Mouse (Mus musculus): Measurements from ENCODE around the gene Gm5108. TPM values are rescaled to one million over a fixed set of nuclear protein-coding genes. Genes with fewer than 3 reads are reported as not detected.
A peak's percentile ranks its signal among the peaks of the same experiment; 100 is the strongest.

Gm5108 gene
- total and polyA plus RNA-seq, 2 experiments = not detected

DNA sequence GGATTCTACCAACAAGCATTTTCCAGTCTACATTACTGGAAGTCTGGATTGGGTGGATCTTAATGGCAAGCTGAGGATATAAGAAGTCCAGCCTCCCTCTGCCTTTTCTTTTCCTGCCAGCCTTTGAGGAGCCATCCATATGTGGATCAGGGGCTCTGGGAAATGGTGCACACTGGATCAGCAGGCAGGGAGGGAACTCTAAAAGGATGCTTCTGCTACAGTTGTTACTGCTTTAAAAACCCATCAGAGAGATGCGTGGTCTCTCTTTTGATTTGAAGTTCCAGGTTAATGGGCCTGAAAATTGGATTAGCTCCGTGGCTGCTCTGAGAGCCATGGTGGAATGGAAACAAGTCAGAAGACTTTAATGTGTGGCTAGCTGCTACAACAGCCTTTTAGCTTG is 62.4 kb downstream of the Gm5108 start:
- 64% methylated on average over 2 of the region's 2 CpGs for WGBS
- no peaks in the 10 kb centered on the region for H3K36me3 ChIP-seq (ENCODE audit: control insufficient read depth, insufficient read depth, low read length)
- H3K4me3 ChIP-seq (ENCODE audit: insufficient read depth, low read depth, low read length) = no peak overlapping the region
- TF ChIP-seq CTCF (IDR thresholded peaks at IDR 0.05; ENCODE audit: low read depth, low read length) = no peak
- TF ChIP-seq POLR2A (IDR thresholded peaks at IDR 0.05; ENCODE audit: extremely low read depth, insufficient read depth, low read length) = no peak
- H3K9ac ChIP-seq (ENCODE audit: low read depth, low read length) = no peak overlapping the region
- H3K27me3 ChIP-seq (ENCODE audit: control insufficient read depth, insufficient read depth, low read length) = peaks cover 1% of the 10 kb centered on the region; the same call in 1 of the 2 replicates
- H3K4me1 ChIP-seq (ENCODE audit: control insufficient read depth, insufficient read depth, low read length) = no peaks in the 10 kb centered on the region
- H3K79me2 ChIP-seq (ENCODE audit: control insufficient read depth, insufficient read depth, low read length) = no peaks in the 10 kb centered on the region
- H3K27ac ChIP-seq (replicated peaks; ENCODE audit: insufficient read depth, low read depth, low read length) = no peak overlapping the region
- no peak for DNase-seq (ENCODE audit: extremely low read depth, low read depth, low spot score)

DNA sequence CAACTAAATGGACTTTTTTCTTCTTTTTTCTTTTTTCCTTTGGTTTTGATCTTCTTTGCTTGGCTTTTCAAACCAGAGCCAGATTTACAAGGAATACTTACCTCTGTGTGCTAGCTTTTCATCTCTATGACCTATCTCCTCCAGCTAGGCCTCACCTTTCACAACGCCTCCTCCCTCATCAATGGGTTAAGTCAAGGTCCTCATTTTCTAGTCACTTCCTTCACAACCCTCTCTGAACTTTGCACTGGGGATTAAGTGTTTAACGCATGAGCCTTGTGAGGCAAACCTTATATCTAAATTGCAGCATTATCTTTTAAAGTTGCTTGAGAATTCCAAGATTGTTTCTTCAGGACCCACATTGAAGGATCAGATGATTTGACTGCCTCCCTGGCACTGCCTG is 63.0 kb downstream of the Gm5108 start:
- Histone ChIP-seq H3K4me1 (ENCODE audit: control insufficient read depth, insufficient read depth, low read length) (no peaks in the 10 kb centered on the region), H3K36me3 (ENCODE audit: control insufficient read depth, insufficient read depth, low read length) (no peaks in the 10 kb centered on the region), H3K27me3 (ENCODE audit: control insufficient read depth, insufficient read depth, low read length) (no peaks in the 10 kb centered on the region; the same call in 1 of the 2 replicates), H3K27ac (replicated peaks; ENCODE audit: insufficient read depth, low read depth, low read length) (no peak overlapping the region), H3K79me2 (ENCODE audit: control insufficient read depth, insufficient read depth, low read length) (no peaks in the 10 kb centered on the region), H3K9ac (ENCODE audit: low read depth, low read length) (no peak overlapping the region), H3K4me3 (ENCODE audit: insufficient read depth, low read depth, low read length) (no peak overlapping the region)
- 76% methylated on average over 2 of the region's 2 CpGs for WGBS
- no peak for DNase-seq (ENCODE audit: extremely low read depth, low read depth, low spot score)
- TF ChIP-seq CTCF (IDR thresholded peaks at IDR 0.05; ENCODE audit: low read depth, low read length) = no peak

GRCm38 (mm10) chr5:68007074-68007473 is 65.6 kb downstream of the Gm5108 start:
- H3K79me2 ChIP-seq (ENCODE audit: control insufficient read depth, insufficient read depth, low read length) = no peaks in the 10 kb centered on the region
- no peaks in the 10 kb centered on the region for H3K4me1 ChIP-seq (ENCODE audit: control insufficient read depth, insufficient read depth, low read length)
- no peak overlapping the region for H3K9ac ChIP-seq (ENCODE audit: low read depth, low read length)
- no peak overlapping the region for H3K4me3 ChIP-seq (ENCODE audit: insufficient read depth, low read depth, low read length)
- 75% methylated on average over 4 of the region's 4 CpGs for whole genome bisulfite sequencing
- no peak for TF ChIP-seq POLR2A (IDR thresholded peaks at IDR 0.05; ENCODE audit: extremely low read depth, insufficient read depth, low read length)
- no peak for TF ChIP-seq CTCF (IDR thresholded peaks at IDR 0.05; ENCODE audit: low read depth, low read length)
- no peaks in the 10 kb centered on the region for H3K36me3 ChIP-seq (ENCODE audit: control insufficient read depth, insufficient read depth, low read length)
- no peaks in the 10 kb centered on the region; the same call in 1 of the 2 replicates for H3K27me3 ChIP-seq (ENCODE audit: control insufficient read depth, insufficient read depth, low read length)
- H3K27ac ChIP-seq (replicated peaks; ENCODE audit: insufficient read depth, low read depth, low read length) = no peak overlapping the region
- DNase-seq (ENCODE audit: extremely low read depth, low read depth, low spot score) = no peak

- no peak for TF ChIP-seq CTCF (IDR thresholded peaks at IDR 0.05; ENCODE audit: low read depth, low read length)
- no peak for TF ChIP-seq POLR2A (IDR thresholded peaks at IDR 0.05; ENCODE audit: extremely low read depth, insufficient read depth, low read length)
- WGBS = 68% methylated on average over 3 of the region's 3 CpGs
- no peaks in the 10 kb centered on the region for H3K79me2 ChIP-seq (ENCODE audit: control insufficient read depth, insufficient read depth, low read length)
- H3K4me1 ChIP-seq (ENCODE audit: control insufficient read depth, insufficient read depth, low read length) = no peaks in the 10 kb centered on the region
- H3K9ac ChIP-seq (ENCODE audit: low read depth, low read length) = no peak overlapping the region
- no peaks in the 10 kb centered on the region for H3K36me3 ChIP-seq (ENCODE audit: control insufficient read depth, insufficient read depth, low read length)
- no peaks in the 10 kb centered on the region for H3K27me3 ChIP-seq (ENCODE audit: control insufficient read depth, insufficient read depth, low read length)
- peak; percentile 8 for DNase-seq (ENCODE audit: extremely low read depth, low read depth, low spot score)
- no peak overlapping the region for H3K27ac ChIP-seq (replicated peaks; ENCODE audit: insufficient read depth, low read depth, low read length)
- no peak overlapping the region for H3K4me3 ChIP-seq (ENCODE audit: insufficient read depth, low read depth, low read length)
Observed at GRCm38 (mm10) chr5:68011569-68011968, 70.1 kb downstream of the Gm5108 start.

DNA sequence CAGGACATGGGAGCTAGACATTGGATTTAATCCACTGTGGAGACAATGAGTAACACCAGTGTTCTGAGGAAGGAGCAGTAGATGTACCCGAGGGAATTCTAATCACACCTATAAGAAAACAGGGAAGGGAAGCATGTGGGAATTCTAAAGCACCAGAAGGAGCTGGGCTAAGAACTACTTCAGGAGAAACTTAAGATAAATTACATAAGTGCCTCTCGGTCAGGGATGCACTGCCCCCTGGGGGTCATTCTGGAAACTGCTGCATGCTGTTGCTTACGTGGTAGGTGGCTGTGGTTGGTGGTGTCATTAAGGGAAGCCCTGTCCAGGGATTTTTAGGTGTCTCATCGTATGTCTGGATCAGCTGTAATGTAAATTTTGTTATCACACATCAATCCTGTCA is 71.1 kb downstream of the Gm5108 start:
- Histone ChIP-seq H3K27me3 (ENCODE audit: control insufficient read depth, insufficient read depth, low read length) (no peaks in the 10 kb centered on the region), H3K9ac (ENCODE audit: low read depth, low read length) (no peak overlapping the region), H3K27ac (replicated peaks; ENCODE audit: insufficient read depth, low read depth, low read length) (no peak overlapping the region), H3K79me2 (ENCODE audit: control insufficient read depth, insufficient read depth, low read length) (no peaks in the 10 kb centered on the region), H3K4me1 (ENCODE audit: control insufficient read depth, insufficient read depth, low read length) (no peaks in the 10 kb centered on the region), H3K36me3 (ENCODE audit: control insufficient read depth, insufficient read depth, low read length) (no peaks in the 10 kb centered on the region), H3K4me3 (ENCODE audit: insufficient read depth, low read depth, low read length) (no peak overlapping the region)
- peak; percentile 51 for DNase-seq (ENCODE audit: extremely low read depth, low read depth, low spot score)
- TF ChIP-seq CTCF (IDR thresholded peaks at IDR 0.05; ENCODE audit: low read depth, low read length) = peak; percentile 88
- TF ChIP-seq POLR2A (IDR thresholded peaks at IDR 0.05; ENCODE audit: extremely low read depth, insufficient read depth, low read length) = no peak
- WGBS = 4% methylated on average over 4 of the region's 4 CpGs

- DNase-seq (ENCODE audit: extremely low read depth, low read depth, low spot score) = no peak
- Histone ChIP-seq H3K4me1 (ENCODE audit: control insufficient read depth, insufficient read depth, low read length) (no peaks in the 10 kb centered on the region), H3K27me3 (ENCODE audit: control insufficient read depth, insufficient read depth, low read length) (peaks cover 3% of the 10 kb centered on the region; the same call in 1 of the 2 replicates), H3K9ac (ENCODE audit: low read depth, low read length) (no peak overlapping the region), H3K4me3 (ENCODE audit: insufficient read depth, low read depth, low read length) (no peak overlapping the region), H3K27ac (replicated peaks; ENCODE audit: insufficient read depth, low read depth, low read length) (no peak overlapping the region), H3K79me2 (ENCODE audit: control insufficient read depth, insufficient read depth, low read length) (no peaks in the 10 kb centered on the region), H3K36me3 (ENCODE audit: control insufficient read depth, insufficient read depth, low read length) (no peaks in the 10 kb centered on the region)
- TF ChIP-seq CTCF (IDR thresholded peaks at IDR 0.05; ENCODE audit: low read depth, low read length) (no peak), POLR2A (IDR thresholded peaks at IDR 0.05; ENCODE audit: extremely low read depth, insufficient read depth, low read length) (no peak)
- 80% methylated on average over 2 of the region's 2 CpGs for WGBS
Observed at GRCm38 (mm10) chr5:68020870-68021269, 79.4 kb downstream of the Gm5108 start.

Other genes starting within 250 kb of the Gm5108 start
- gene Atp8a1, start 94.2 kb upstream of the Gm5108 start, total RNA-seq (2014; rRNA removed) = 5.1 and 6.3 TPM in 2 replicates
- gene Atp8a1, start 94.2 kb upstream of the Gm5108 start, polyA plus RNA-seq (2012; rRNA removed) = 1.7 and 3.8 TPM in 2 replicates
- gene Gm21905, start 4.8 kb downstream of the Gm5108 start, total RNA-seq (2014; rRNA removed) = not detected in 2 replicates
- not detected in 2 replicates for gene Gm21905, start 4.8 kb downstream of the Gm5108 start, polyA plus RNA-seq (2012; rRNA removed)
- not detected in 2 replicates for gene Grxcr1, start 90.2 kb downstream of the Gm5108 start, total RNA-seq (2014; rRNA removed)
- gene Grxcr1, start 90.2 kb downstream of the Gm5108 start, polyA plus RNA-seq (2012; rRNA removed) = not detected in 2 replicates